Mouse (Mus musculus) mesoderm, embryonic 11.5 days (tissue): ENCODE measurements around the gene Gng10.

ENCODE experiments used
- DNase-seq: peaks from one replicate; pipeline ENCODE4 v3.0.0-alpha.2; 2012; ENCODE audit warnings: low read depth, low spot score

The Gng10 gene

DNA sequence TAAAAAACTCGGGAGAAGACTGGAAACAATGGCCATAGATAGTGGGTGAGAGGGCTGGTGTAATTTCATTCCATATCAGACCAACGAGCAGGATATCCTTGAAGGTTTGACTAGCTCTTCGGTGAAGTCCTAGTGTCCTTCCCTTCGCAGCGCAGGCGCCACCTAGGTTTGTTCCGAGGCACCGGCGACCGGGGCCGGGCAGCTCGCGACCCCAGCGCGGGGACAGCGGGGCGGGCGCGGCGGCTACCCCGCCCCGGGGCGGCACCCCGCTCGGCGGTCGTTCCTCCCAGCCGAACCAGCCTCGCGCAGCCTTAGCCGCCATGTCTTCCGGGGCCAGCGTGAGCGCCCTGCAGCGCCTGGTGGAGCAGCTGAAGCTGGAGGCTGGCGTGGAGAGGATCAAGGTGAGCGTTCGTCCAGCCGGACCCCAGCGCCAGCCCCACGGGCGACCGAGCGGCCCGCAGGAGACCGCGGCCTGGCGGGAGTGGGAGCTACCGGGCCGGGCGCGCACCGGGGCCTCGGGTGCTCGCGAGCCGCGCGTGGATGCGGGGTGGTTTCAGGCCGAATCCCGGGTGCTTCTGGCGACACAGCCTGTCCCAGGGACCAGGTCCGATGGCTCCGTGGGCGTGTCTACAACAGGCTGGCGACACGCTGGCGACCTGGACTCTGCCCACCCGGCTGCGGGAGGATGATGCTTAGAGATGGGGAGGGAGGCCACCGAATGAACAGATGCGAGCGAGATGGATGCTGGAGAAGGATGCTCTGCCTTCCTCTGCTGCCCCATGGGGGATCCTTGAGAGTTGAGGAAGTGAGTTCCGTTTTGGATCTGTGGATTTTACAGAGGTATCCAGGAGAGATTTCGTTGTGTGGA lies at the start of gene Gng10:
Gene Gng10, plus strand, starts transcription at position 171 of the 868 bp plus-strand sequence.
- peak; percentile 54 for DNase-seq

- DNase-seq: peak; percentile 87
These were observed 49.7 kb upstream of the Gng10 start for GRCm38 (mm10) chr4:58985157-58985648.

- DNase-seq: peak; percentile 88
These were observed 48.2 kb upstream of the Gng10 start, which contains the start of gene Ptgr1 for GRCm38 (mm10) chr4:58986540-58987190. Gene Ptgr1 (minus strand): TSS chr4:58987119.

DNA sequence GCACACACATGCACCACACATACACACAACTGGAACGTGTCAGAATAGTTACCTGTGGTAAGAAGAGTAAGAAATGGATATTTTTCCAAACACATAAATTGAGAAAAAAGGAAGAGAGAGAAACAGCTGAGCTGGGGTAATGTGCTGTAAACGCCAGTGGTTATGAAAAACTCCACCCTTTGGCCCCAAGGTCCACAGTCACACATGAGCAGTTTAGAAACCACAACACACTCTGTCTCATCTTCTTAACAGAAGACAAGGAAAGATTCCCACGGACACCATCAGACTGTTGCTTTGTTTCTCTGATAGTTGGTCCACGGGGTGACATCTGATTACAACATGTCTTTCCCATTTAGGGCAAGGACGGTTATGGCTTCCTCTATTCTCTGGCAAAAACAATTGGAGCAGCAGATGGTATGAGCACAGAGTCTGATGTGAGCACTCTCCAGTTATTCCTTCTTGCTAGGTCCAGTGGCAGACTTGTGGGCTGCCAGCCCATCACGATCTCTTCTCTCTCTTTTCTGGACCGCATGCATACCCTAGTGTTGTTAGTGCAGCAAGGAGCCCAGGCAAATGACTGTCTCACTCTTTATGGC lies 45.5 kb upstream of the Gng10 start:
- DNase-seq: no peak

GRCm38 (mm10) chr4:58990609-58991434 lies 44.1 kb upstream of the Gng10 start:
- no peak for DNase-seq

DNA sequence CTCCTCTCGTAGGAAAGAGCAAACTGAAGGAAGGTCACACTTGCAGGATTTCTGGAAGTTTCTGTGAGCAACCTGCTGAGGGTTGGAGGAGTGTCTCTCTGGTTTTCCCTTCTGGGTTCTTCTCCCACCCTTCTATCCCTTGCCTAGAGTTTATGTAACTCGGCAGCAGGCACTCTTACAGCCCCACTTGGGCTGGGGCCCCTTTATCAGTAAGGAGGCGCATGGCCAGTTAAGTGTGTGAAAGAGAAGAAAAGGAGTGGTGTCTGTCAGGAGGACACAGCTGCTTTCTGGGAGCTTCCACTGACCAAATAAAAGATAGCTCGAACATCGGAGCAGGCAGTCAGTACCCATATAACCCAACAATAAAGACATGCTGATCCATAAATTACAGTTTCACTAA lies 42.7 kb upstream of the Gng10 start:
- no peak for DNase-seq

GRCm38 (mm10) chr4:58994762-58995161 lies 40.1 kb upstream of the Gng10 start, which contains the start of gene Dnajc25:
Gene Dnajc25 (plus strand): TSS chr4:58995062.
- no peak for DNase-seq

GRCm38 (mm10) chr4:58995251-58995693 lies 39.6 kb upstream of the Gng10 start:
- DNase-seq: no peak

DNA sequence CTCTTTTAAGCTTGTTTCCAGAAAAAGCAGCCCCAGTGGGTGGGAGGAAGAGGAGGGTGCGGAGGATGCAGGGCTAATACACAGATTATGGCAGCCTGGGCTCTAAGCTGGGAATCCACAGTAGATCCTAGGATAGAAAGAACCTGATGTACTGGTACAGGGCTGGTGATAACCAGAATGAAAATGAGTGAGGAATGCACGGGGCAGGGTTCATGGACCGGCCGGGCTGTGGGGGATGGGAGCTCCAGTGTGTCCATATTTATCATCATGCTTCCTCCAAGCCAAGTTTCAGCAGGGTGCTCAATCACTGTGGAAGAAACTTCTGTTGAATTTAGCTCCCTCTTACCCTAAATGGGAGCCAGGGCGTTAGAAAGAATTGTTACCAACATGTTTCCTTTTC lies 37.8 kb upstream of the Gng10 start:
- DNase-seq: no peak

- no peak for DNase-seq
These were observed 36.2 kb upstream of the Gng10 start for GRCm38 (mm10) chr4:58998688-58999087.

GRCm38 (mm10) chr4:58999686-59000085 lies 35.2 kb upstream of the Gng10 start:
- DNase-seq: peak; percentile 79

DNA sequence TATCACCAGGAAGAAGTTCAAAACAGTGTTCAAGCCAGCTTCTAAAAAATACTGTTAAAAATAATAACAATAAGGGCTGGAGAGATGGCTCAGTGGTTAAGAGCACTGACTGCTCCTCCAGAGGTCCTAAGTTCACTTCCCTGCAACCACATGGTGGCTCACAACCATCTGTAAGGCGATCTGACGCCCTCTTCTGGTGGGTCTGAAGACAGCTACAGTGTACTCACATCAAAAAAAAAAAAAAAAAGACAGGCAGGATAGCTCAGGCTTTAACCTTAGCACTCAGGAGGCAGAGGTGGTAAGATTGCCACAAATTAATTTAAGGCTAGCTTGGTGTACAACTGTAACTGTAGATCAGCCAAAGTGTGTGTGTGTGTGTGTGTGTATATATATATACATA lies 34.3 kb upstream of the Gng10 start:
- peak; percentile 62 for DNase-seq

DNA sequence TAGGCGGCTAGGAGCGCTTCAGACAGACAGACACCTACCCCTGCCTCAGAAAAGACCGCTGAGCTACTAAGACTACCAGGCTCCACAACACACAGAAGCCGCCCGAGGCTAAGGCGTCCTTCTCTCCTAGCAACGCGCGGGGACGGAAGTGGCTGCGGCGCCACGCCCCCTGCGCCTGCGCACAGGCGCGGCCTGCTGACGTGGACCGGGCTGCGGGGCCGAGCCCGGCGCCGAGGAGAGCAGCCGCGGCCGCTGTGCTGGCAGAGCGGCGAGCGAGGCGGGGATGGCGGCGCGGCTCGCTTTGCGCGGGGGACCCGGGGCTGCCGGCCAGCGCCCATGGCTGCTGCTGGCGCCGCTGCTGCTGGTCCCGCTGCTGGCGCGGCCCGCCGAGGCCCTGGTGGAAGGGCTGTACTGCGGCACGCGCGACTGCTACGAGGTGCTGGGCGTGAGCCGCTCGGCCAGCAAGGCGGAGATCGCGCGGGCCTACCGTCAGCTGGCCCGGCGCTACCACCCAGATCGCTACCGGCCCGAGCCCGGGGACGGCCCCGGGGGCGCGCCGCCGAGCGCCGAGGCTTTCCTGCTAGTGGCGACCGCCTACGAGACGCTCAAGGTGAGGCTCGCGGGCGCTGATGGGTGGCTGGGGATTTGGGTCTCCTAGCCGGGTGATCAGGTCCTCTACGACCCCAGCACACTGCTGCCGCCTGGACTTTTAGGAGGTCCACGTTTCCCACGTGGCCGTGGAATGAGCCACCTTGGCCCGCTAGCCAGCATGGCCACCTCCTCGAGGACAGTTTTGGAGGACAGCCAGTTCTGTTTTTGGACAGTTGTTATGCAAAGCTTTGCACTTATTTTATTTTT lies 31.7 kb upstream of the Gng10 start, which contains the start of gene Gm20503:
Gene Gm20503, plus strand, starts transcription at position 263 of the 858 bp plus-strand sequence.
- DNase-seq: peak; percentile 93

GRCm38 (mm10) chr4:59003806-59004200 lies 31.1 kb upstream of the Gng10 start:
- no peak for DNase-seq

DNA sequence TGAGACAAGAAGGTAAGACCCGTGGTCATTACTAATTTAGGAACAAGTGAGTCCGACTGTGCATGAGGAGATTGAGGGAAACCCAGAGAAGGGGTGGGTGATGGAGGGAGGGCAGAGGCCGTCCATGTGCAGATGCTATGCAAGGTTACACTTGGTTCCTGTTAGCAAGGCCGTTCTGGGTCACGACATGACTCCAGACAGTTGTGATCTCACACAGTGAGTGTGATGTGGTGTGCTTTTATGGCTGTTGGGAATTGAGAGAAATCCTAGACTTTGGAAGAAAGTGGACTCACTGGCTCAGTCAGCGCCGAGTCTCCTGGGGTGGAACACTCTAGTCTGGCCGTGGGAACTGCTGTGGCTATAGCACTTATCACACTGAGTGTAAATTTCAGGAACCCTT lies 28.7 kb upstream of the Gng10 start:
- peak; percentile 37 for DNase-seq

- no peak for DNase-seq
These were observed 27.9 kb upstream of the Gng10 start for GRCm38 (mm10) chr4:59007016-59007415.

GRCm38 (mm10) chr4:59007974-59008373 lies 26.9 kb upstream of the Gng10 start:
- DNase-seq: no peak

- DNase-seq: no peak
These were observed 25.7 kb upstream of the Gng10 start for GRCm38 (mm10) chr4:59009186-59009585.

- no peak for DNase-seq
These were observed 25.2 kb upstream of the Gng10 start for GRCm38 (mm10) chr4:59009696-59010095.

DNA sequence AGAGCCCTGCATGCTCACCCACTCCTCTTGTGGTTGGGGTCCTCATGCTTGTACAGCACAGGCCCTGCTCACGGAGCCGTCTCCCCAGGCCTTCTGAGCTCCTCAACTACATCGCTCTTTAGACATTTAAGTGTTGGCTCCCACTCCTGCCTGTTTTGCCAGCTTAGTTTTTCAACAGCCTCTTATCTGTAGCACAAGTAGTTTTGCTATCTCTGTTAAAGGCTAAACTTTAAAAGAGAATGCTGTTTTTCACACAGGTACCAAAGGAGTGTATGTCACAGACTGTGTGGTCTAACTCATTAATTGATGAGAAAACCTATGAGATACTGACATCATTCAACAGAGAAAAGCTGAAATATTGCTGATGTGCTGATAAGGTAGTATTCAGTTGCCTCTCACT lies 23.4 kb upstream of the Gng10 start:
- DNase-seq: no peak
